Mouse (Mus musculus): ENCODE measurements around the gene Sult6b2.

GRCm38 (mm10) chr6:142781286-142781685, 23.0 kb downstream of the Sult6b2 start:
- TF ChIP-seq EP300 (IDR thresholded peaks at IDR 0.05; ENCODE audit: low read depth) = no peak
- TF ChIP-seq CTCF (IDR thresholded peaks at IDR 0.05; ENCODE audit: low read depth) = no peak
